Mouse (Mus musculus) embryonic fibroblast, embryonic 13.5 days (primary cell): ENCODE results near the gene Anxa2.

Experiments
- CTCF ChIP-seq: IDR thresholded peaks from 2 replicates; pipeline ENCODE4 v1.5.1; 2011; ENCODE audit warnings: mild to moderate bottlenecking, control low read depth, low read length, moderate library complexity, borderline replicate concordance; ENCODE audit not compliant: insufficient read depth
- POLR2A ChIP-seq: IDR thresholded peaks from 2 replicates; pipeline ENCODE4 v1.6.1; 2011; ENCODE audit warnings: low read depth, mild to moderate bottlenecking, control low read depth, low read length, moderate library complexity

DNA sequence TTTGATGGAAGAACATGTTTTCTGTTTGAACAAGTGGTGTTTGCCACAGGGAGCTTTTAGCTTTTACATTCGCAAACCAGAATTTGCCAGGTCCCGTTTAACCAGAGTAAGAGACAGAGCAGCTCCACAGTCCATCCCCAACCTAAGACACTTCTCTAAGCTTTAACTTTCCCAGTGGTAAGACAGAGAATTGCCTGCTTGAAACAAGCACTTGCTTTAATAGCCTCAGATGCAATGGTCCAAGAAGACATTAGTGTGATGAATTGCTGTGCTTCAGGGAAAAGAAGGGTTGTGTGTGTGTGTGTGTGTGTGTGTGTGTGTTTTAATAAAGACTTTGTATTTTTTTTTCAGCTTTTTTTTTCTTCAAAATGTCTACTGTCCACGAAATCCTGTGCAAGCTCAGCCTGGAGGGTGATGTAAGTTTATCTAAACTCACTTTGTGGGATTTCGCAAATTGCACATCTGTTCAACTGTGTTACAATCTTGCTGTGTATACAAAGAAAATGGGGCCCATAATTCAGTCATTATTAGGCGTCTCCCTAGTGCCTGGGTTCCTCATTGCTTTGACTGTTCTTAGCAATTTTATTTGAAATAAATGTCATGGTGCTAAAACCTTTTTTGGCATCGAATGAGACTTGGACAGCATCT lies 10.8 kb downstream of the Anxa2 start:
- TF ChIP-seq CTCF: no peak
- no peak for TF ChIP-seq POLR2A
